Mouse (Mus musculus) MEL (cell line): ENCODE data around the gene Fars2. TPM values are rescaled to one million over a fixed set of nuclear protein-coding genes. Genes with fewer than 3 reads are reported as not detected.

Source experiments
- DNase-seq: peaks from one replicate; pipeline ENCODE4 v3.0.0; 2011; ENCODE audit warnings: low read depth, low spot score
- H3K27ac ChIP-seq: 2 replicates; pipeline ENCODE4 v1.5.1; 2012; ENCODE audit warnings: low read depth, mild to moderate bottlenecking, control low read depth, low read length, moderate library complexity; ENCODE audit not compliant: control insufficient read depth
- H3K27me3 ChIP-seq, 2 experiments: fragments of 150-350 bp in 1 of 2; sonication (generic) in 1 of 2; 2 replicates each; pipeline ENCODE4 v1.6.1; 2012; ENCODE audit warnings: low read length in 2 of 2, mild to moderate bottlenecking in 2 of 2, improper control_type of control experiment in 1 of 2, moderate library complexity in 1 of 2; ENCODE audit not compliant: insufficient read depth in 2 of 2, control insufficient read depth in 1 of 2
- H3K36me3 ChIP-seq, 2 experiments: 2 replicates each; pipeline ENCODE4 v1.6.1; 2012 to 2014; ENCODE audit warnings: low read length in 2 of 2, improper control_type of control experiment in 1 of 2, inconsistent platforms in 1 of 2, mild to moderate bottlenecking in 1 of 2; ENCODE audit not compliant: insufficient read depth in 2 of 2, control insufficient read depth in 1 of 2
- H3K4me1 ChIP-seq, 2 experiments: fragments of 150-350 bp in 1 of 2; sonication (generic) in 1 of 2; 2 replicates each; pipeline ENCODE4 v1.6.1; 2012; ENCODE audit warnings: low read length in 2 of 2, improper control_type of control experiment in 1 of 2, mild to moderate bottlenecking in 1 of 2; ENCODE audit not compliant: insufficient read depth in 2 of 2, control insufficient read depth in 1 of 2
- H3K4me3 ChIP-seq, 2 experiments: fragments of 150-350 bp in 1 of 2; sonication (generic) in 1 of 2; 2 replicates each; pipeline ENCODE4 v1.5.1; 2012; ENCODE audit warnings: low read depth in 2 of 2, low read length in 2 of 2, mild to moderate bottlenecking in 2 of 2, moderate library complexity in 2 of 2, control low read depth in 1 of 2, improper control_type of control experiment in 1 of 2; ENCODE audit not compliant: control insufficient read depth in 1 of 2, insufficient read depth in 1 of 2
- H3K79me2 ChIP-seq: 2 replicates; pipeline ENCODE4 v1.6.1; 2012; ENCODE audit warnings: mild to moderate bottlenecking, low read length, moderate library complexity; ENCODE audit not compliant: control insufficient read depth, poor library complexity, insufficient read depth
- H3K9ac ChIP-seq: 2 replicates; pipeline ENCODE4 v1.6.1; 2012; ENCODE audit warnings: low read depth, mild to moderate bottlenecking, control low read depth, low read length, moderate library complexity; ENCODE audit not compliant: control insufficient read depth, poor library complexity, severe bottlenecking
- H3K9me3 ChIP-seq: fragments of 150-350 bp; sonication (generic); replicated peaks from 2 replicates; pipeline ENCODE4 v1.6.1; 2012; ENCODE audit warnings: mild to moderate bottlenecking, low read length, improper control_type of control experiment, moderate library complexity; ENCODE audit not compliant: insufficient read depth
- CHD1 ChIP-seq: IDR thresholded peaks from 2 replicates; pipeline ENCODE4 v1.6.1; 2012; ENCODE audit warnings: low read depth, mild to moderate bottlenecking, inconsistent platforms, low read length, improper control_type of control experiment
- CHD2 ChIP-seq: IDR thresholded peaks from 2 replicates; pipeline ENCODE4 v1.6.1; 2011; ENCODE audit warnings: low read length, improper control_type of control experiment
- CTCF ChIP-seq, 3 experiments: IDR thresholded peaks in 2 of 3; conservative IDR thresholded peaks in 1 of 3; 2 replicates each; pipeline ENCODE4 v1.5.1; 2011 to 2012; ENCODE audit warnings: low read length in 3 of 3, low read depth in 2 of 3, mild to moderate bottlenecking in 2 of 3, improper control_type of control experiment in 1 of 3, inconsistent platforms in 1 of 3, mixed read lengths in 1 of 3, moderate library complexity in 1 of 3; ENCODE audit not compliant: control insufficient read depth in 1 of 3, insufficient read depth in 1 of 3, poor library complexity in 1 of 3, severe bottlenecking in 1 of 3
- E2F4 ChIP-seq: IDR thresholded peaks from 2 replicates; pipeline ENCODE4 v1.6.1; 2011; ENCODE audit warnings: low read depth, low read length, improper control_type of control experiment, borderline replicate concordance
- ELF1 ChIP-seq: IDR thresholded peaks from 2 replicates; pipeline ENCODE4 v1.6.1; 2014; ENCODE audit warnings: low read depth, mild to moderate bottlenecking, inconsistent platforms, low read length, improper control_type of control experiment, moderate library complexity
- EP300 ChIP-seq, 2 experiments: IDR thresholded peaks; 2 replicates each; pipeline ENCODE4 v1.6.1; 2011; ENCODE audit warnings: improper control_type of control experiment in 2 of 2, low read length in 2 of 2, low read depth in 1 of 2, mild to moderate bottlenecking in 1 of 2
- ETS1 ChIP-seq: IDR thresholded peaks from 2 replicates; pipeline ENCODE4 v1.6.1; 2012; ENCODE audit warnings: low read depth, mild to moderate bottlenecking, inconsistent platforms, low read length, improper control_type of control experiment, moderate library complexity
- GATA1 ChIP-seq: IDR thresholded peaks from 2 replicates; pipeline ENCODE4 v1.6.1; 2011; ENCODE audit warnings: low read depth, low read length, improper control_type of control experiment
- HCFC1 ChIP-seq: IDR thresholded peaks from 2 replicates; pipeline ENCODE4 v1.6.1; 2012; ENCODE audit warnings: low read depth, mild to moderate bottlenecking, inconsistent platforms, low read length, improper control_type of control experiment, moderate library complexity
- KAT2A ChIP-seq: conservative IDR thresholded peaks from 2 replicates; pipeline ENCODE4 v1.6.1; 2012; ENCODE audit warnings: low read depth, low read length, improper control_type of control experiment, inconsistent platforms
- MAZ ChIP-seq: IDR thresholded peaks from 2 replicates; pipeline ENCODE4 v1.6.1; 2012; ENCODE audit warnings: low read depth, mild to moderate bottlenecking, inconsistent platforms, low read length, improper control_type of control experiment
- MEF2A ChIP-seq: IDR thresholded peaks from 2 replicates; pipeline ENCODE4 v1.6.1; 2014; ENCODE audit warnings: low read depth, mild to moderate bottlenecking, inconsistent platforms, low read length, improper control_type of control experiment; ENCODE audit not compliant: poor library complexity, insufficient replicate concordance, severe bottlenecking; ENCODE audit errors: extremely low read depth
- MXI1 ChIP-seq: IDR thresholded peaks from 2 replicates; pipeline ENCODE4 v1.6.1; 2011; ENCODE audit warnings: mild to moderate bottlenecking, low read depth, low read length, improper control_type of control experiment
- MYC ChIP-seq: IDR thresholded peaks from 2 replicates; pipeline ENCODE4 v1.6.1; 2011; ENCODE audit warnings: low read depth, mild to moderate bottlenecking, low read length, improper control_type of control experiment, moderate library complexity
- POLR2AphosphoS5 ChIP-seq: IDR thresholded peaks from 2 replicates; pipeline ENCODE4 v1.6.1; 2012; ENCODE audit warnings: low read depth, borderline replicate concordance, mild to moderate bottlenecking, inconsistent platforms, low read length, moderate library complexity, mixed read lengths
- RAD21 ChIP-seq: IDR thresholded peaks from 2 replicates; pipeline ENCODE4 v1.6.1; 2011; ENCODE audit warnings: mild to moderate bottlenecking, low read depth, low read length, improper control_type of control experiment
- SIN3A ChIP-seq: IDR thresholded peaks from 2 replicates; pipeline ENCODE4 v1.6.1; 2012; ENCODE audit warnings: low read length, improper control_type of control experiment, inconsistent platforms
- SMC3 ChIP-seq: IDR thresholded peaks from 2 replicates; pipeline ENCODE4 v1.6.1; 2011; ENCODE audit warnings: low read depth, low read length, improper control_type of control experiment
- UBTF ChIP-seq: IDR thresholded peaks from 2 replicates; pipeline ENCODE4 v1.6.1; 2012; ENCODE audit warnings: low read depth, mild to moderate bottlenecking, inconsistent platforms, low read length, improper control_type of control experiment, moderate library complexity, borderline replicate concordance; ENCODE audit not compliant: insufficient read depth
- USF1 ChIP-seq: IDR thresholded peaks from 2 replicates; pipeline ENCODE4 v1.6.1; 2014; ENCODE audit warnings: low read depth, mild to moderate bottlenecking, inconsistent platforms, low read length, improper control_type of control experiment, moderate library complexity
- ZC3H11A ChIP-seq: IDR thresholded peaks from 2 replicates; pipeline ENCODE4 v1.6.1; 2012; ENCODE audit warnings: low read depth, mild to moderate bottlenecking, inconsistent platforms, low read length, improper control_type of control experiment
- polyA plus RNA-seq, 2 experiments: library from polyadenylated mRNA; stranded (reverse) in 1 of 2; unstranded in 1 of 2; fragments of >175 nt in 1 of 2; fragments of >200 nt in 1 of 2; gene quantifications; 2 replicates each; pipeline versions ENCODE4 v1.2.1 to v1.2.4; 2012; ENCODE audit warnings: low replicate concordance in 2 of 2, low read depth in 1 of 2; ENCODE audit not compliant: insufficient read length in 2 of 2, insufficient read depth in 1 of 2, missing spikeins in 1 of 2
- total RNA-seq: library from RNA; depleted of rRNA; stranded (reverse); fragments of 300-350 nt; gene quantifications from 2 replicates; pipeline ENCODE4 v1.2.3, GENCODE M21; 2012

Gene Fars2
- total and polyA plus RNA-seq, 3 experiments: 32.6 to 39.2 TPM; not detected in 1

- Histone ChIP-seq H3K4me1 (no peaks in the 10 kb centered on the region), H3K36me3 (peaks cover 0 to 5% of the 10 kb centered on the region in 2 experiments; a peak in 2 of 4 replicates), H3K9ac (no peak overlapping the region), H3K4me3 (no peak overlapping the region), H3K27ac (no peak overlapping the region), H3K27me3 (no peaks in the 10 kb centered on the region), H3K79me2 (no peaks in the 10 kb centered on the region), H3K9me3 (no peaks in the 10 kb centered on the region)
- TF ChIP-seq CTCF (IDR thresholded peaks at IDR 0.05 in 2 of 3, conservative IDR thresholded peaks at IDR 0.05 in 1 of 3; ENCODE audit: control insufficient read depth in 1 of 3, insufficient read depth in 1 of 3, low read depth in 2 of 3, low read length in 3 of 3, poor library complexity in 1 of 3, severe bottlenecking in 1 of 3) (peak; percentile 65 to 83 (median 73)), GATA1 (peak; percentile 66), ZC3H11A (peak; percentile 82), POLR2AphosphoS5 (no peak), MEF2A (peak; percentile 77), HCFC1 (no peak), RAD21 (peak; percentile 87), SMC3 (peak; percentile 93)
- TF ChIP-seq, all 39 proteins: peak for 6
- peak; percentile 83 for DNase-seq
These were observed 164.8 kb downstream of the Fars2 start for GRCm38 (mm10) chr13:36282018-36282417.

GRCm38 (mm10) chr13:36282785-36283544, 165.8 kb downstream of the Fars2 start:
- no peak overlapping the region for H3K4me3 ChIP-seq
- no peaks in the 10 kb centered on the region for H3K27me3 ChIP-seq
- TF ChIP-seq ELF1 (no peak), MYC (no peak), EP300 (IDR thresholded peaks at IDR 0.05; ENCODE audit: low read depth in 1 of 2, low read length in 2 of 2) (no peak), USF1 (no peak), E2F4 (no peak), ETS1 (no peak), GATA1 (no peak), KAT2A (no peak), MXI1 (no peak), HCFC1 (no peak), UBTF (no peak), CHD1 (no peak), SIN3A (no peak), MAZ (no peak), CHD2 (no peak), ZC3H11A (no peak)
- no peak for DNase-seq
- peaks cover 0 to 5% of the 10 kb centered on the region in 2 experiments; a peak in 2 of 4 replicates for H3K36me3 ChIP-seq
- H3K27ac ChIP-seq: no peak overlapping the region
- H3K4me1 ChIP-seq: no peaks in the 10 kb centered on the region
- no peaks in the 10 kb centered on the region for H3K79me2 ChIP-seq
- H3K9me3 ChIP-seq: no peaks in the 10 kb centered on the region
- H3K9ac ChIP-seq: no peak overlapping the region
